11 mouse cellular contexts compared by ENCODE assay signal in genomic region chr2:20736324-20737015, GRCm38 (mm10).
DNase-seq lines count a peak whose midpoint lies in the region; ATAC-seq and TF ChIP-seq lines count a peak whose summit lies in the region.
"Had no signal": no experiment of that assay in that cellular context is flagged by ENCODE, and none has a peak within 500 bp of the region (broad histone marks: within the 10 kb centered on the region; RNA-seq: fewer than 3 reads in every experiment).

No protein-coding gene starts in this region.

- H3K4me2 ChIP-seq in embryonic facial prominence, embryonic 14.5 days (ENCODE audit: low read depth, low read length) = peak overlapping the region; percentile 46
- H3K4me2 ChIP-seq: hindbrain, embryonic 15.5 days; midbrain, embryonic 12.5 days had no signal

- WGBS in embryonic facial prominence, embryonic 14.5 days = 46% methylated on average over 7 of the region's 7 CpGs

- DNase-seq in ES-E14 (ENCODE audit: low read depth, low spot score) = no peak
- peak; percentile 56 for DNase-seq in embryonic facial prominence, embryonic 14.5 days (ENCODE audit: low spot score)
- DNase-seq in kidney, postnatal 10 days = peak; percentile 26
- peak; percentile 21 for DNase-seq in lung, postnatal 36 days
- no peak for DNase-seq in ovary, adult 18-20 months (ENCODE audit: low spot score)
- DNase-seq in thymus, adult 18-20 months = no peak
- no peak for DNase-seq in cerebellum, postnatal 4 days (ENCODE audit: low spot score in 2 of 2)
- DNase-seq: gastrocnemius, postnatal 14 days; thymus, postnatal 25 days had no signal

- H3K9ac ChIP-seq in ES-E14 (ENCODE audit: insufficient read depth, low read depth, low read length, poor library complexity, severe bottlenecking) = peak overlapping the region; percentile 21; the same call in 1 of the 2 replicates
- H3K9ac ChIP-seq in embryonic facial prominence, embryonic 14.5 days (ENCODE audit: low read depth, low read length) = peak overlapping the region; percentile 26; the same call in 1 of the 2 replicates
- H3K9ac ChIP-seq: hindbrain, embryonic 15.5 days; midbrain, embryonic 12.5 days had no signal

- in situ Hi-C loops in ES-E14 (cut with MboI; ENCODE audit: low sequenced_read_pairs in 2 of 2, unreplicated experiment in 2 of 2) = no loop called here

- peak overlapping the region; percentile 25 to 29 for H3K4me3 ChIP-seq in ES-E14 (ENCODE audit: insufficient read depth in 1 of 2, low read depth in 1 of 2, low read length in 2 of 2, poor library complexity in 1 of 2, severe bottlenecking in 1 of 2)
- H3K4me3 ChIP-seq in embryonic facial prominence, embryonic 14.5 days (ENCODE audit: low read depth, low read length) = 0 out of 2 replicates have a peak overlapping the region, but pooled peaks have one; percentile 23
- H3K4me3 ChIP-seq: hindbrain, embryonic 15.5 days; midbrain, embryonic 12.5 days had no signal

- H3K36me3 ChIP-seq in ES-E14 (ENCODE audit: control insufficient read depth, insufficient read depth, low read length, poor library complexity, severe bottlenecking) = no peaks in the 10 kb centered on the region
- H3K36me3 ChIP-seq in embryonic facial prominence, embryonic 14.5 days (ENCODE audit: control insufficient read depth, insufficient read depth, low read length) = no peaks in the 10 kb centered on the region
- H3K36me3 ChIP-seq: hindbrain, embryonic 15.5 days; midbrain, embryonic 12.5 days had no signal

- no peaks in the 10 kb centered on the region for H3K9me3 ChIP-seq in ES-E14 (ENCODE audit: control insufficient read depth, insufficient read depth, low read depth, low read length)
- no peaks in the 10 kb centered on the region for H3K9me3 ChIP-seq in embryonic facial prominence, embryonic 14.5 days (ENCODE audit: control insufficient read depth, low read length)
- H3K9me3 ChIP-seq: hindbrain, embryonic 15.5 days; midbrain, embryonic 12.5 days had no signal

- peaks cover 8 to 22% of the 10 kb centered on the region in 2 experiments for H3K4me1 ChIP-seq in ES-E14 (ENCODE audit: control insufficient read depth in 2 of 2, insufficient read depth in 2 of 2, low read length in 2 of 2, poor library complexity in 1 of 2)
- peaks cover 12% of the 10 kb centered on the region for H3K4me1 ChIP-seq in embryonic facial prominence, embryonic 14.5 days (ENCODE audit: control insufficient read depth, insufficient read depth, low read length)
- H3K4me1 ChIP-seq: hindbrain, embryonic 15.5 days had no signal

- H3K27ac ChIP-seq in ES-E14 (ENCODE audit: insufficient read depth, low read depth, low read length, poor library complexity, severe bottlenecking) = peak overlapping the region; percentile 80
- peak overlapping the region; percentile 57 for H3K27ac ChIP-seq in embryonic facial prominence, embryonic 14.5 days (replicated peaks; ENCODE audit: low read depth, low read length)
- H3K27ac ChIP-seq: hindbrain, embryonic 15.5 days; midbrain, embryonic 12.5 days had no signal

- no peaks in the 10 kb centered on the region for H3K27me3 ChIP-seq in embryonic facial prominence, embryonic 14.5 days (replicated peaks; ENCODE audit: control insufficient read depth, insufficient read depth, low read length)
- H3K27me3 ChIP-seq: hindbrain, embryonic 15.5 days; midbrain, embryonic 12.5 days had no signal

- peak; percentile 60 for ATAC-seq in embryonic facial prominence, embryonic 14.5 days (ENCODE audit: low read depth)

TF ChIP-seq in ES-E14, 5 proteins besides CTCF, POLR2A, EP300 and RAD21:
- TF ChIP-seq HCFC1 (IDR thresholded peaks at IDR 0.05; ENCODE audit: borderline replicate concordance, insufficient read depth, low read length) (no peak), CHD2 (IDR thresholded peaks at IDR 0.05; ENCODE audit: low read depth, low read length) (no peak), ZC3H11A (IDR thresholded peaks at IDR 0.05; ENCODE audit: borderline replicate concordance, low read depth, low read length) (no peak)

Comparison
In these comparisons a context has a peak if more than half of its experiments do, and no peak if none do; other contexts are left out.
1. DNase-seq: peak in embryonic facial prominence, embryonic 14.5 days (single experiment), kidney, postnatal 10 days (single experiment) and lung, postnatal 36 days (single experiment); none in ES-E14 (single experiment), ovary, adult 18-20 months (single experiment), thymus, adult 18-20 months (0 of 2) and cerebellum, postnatal 4 days (0 of 2).